Mouse (Mus musculus) lung, adult 18-20 months (tissue): ENCODE data around the gene Prss33.
"Not testable (repeated sequence)": the region's sequence is repeated elsewhere in the genome, so short reads cannot be mapped to it uniquely, and the experiment has no call there.

Experiments
- DNase-seq, 2 experiments: peaks; one replicate each; pipeline ENCODE4 v3.0.0; 2022; ENCODE audit warnings: mixed read lengths in 2 of 2

Prss33 gene

DNA sequence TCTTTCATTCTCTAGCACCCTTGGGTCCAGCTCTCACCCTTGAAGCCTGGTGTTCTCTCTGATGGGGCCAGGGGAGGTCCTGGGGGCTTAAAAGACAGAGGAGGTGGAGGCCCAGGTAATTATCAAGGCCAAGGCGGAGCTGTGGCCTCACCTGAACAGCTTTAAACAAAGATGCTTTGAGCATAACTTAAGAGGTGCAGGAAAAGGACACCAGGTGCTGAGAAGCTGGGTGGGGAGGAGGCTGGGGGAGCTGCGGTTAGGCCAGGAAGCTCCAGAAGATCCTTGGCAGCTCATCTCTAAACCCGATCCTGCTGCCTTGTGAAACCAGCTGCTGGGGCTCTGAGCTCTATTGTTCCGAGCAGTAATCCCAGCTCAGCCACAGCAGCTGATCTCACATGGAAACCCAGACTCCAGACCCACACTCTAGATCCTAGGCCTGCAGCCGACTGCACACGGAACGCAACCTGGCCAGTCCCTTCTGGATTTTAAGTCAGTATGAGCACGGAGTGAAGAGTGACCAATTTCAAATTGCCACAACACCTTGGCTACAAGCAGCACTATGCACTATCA, at the start of gene Prss33:
Gene Prss33 (minus strand): TSS at position 51 of the 570 bp plus-strand sequence.
- no peak for DNase-seq

DNA sequence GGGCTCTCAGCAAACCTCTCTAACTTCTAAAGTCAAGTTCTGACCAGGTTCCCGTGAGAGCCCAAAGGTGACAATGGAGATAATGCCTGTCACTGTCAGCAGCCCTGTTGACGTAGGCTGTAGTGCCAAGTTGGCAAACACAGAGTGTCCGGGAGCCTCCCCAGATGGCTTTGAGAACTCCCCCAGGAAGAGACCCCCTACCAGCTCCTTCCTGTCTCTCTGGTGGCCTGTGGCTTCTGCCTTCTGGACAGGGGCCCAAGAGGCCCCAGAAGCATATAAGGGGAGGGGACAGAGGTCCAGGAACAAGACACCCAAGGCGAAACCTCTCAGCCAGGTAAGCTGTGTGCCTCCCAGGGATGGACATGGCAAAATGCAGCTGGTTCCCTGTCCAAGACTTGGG, 44.7 kb upstream of the Prss33 start, which contains the start of the genes Dcpp1 and Dcpp2:
Gene Dcpp1 (plus strand): TSS at position 301 of the 400 bp plus-strand sequence.
Gene Dcpp2 (plus strand): TSS at position 305 of the 400 bp plus-strand sequence.
- not testable (repeated sequence) for DNase-seq

DNA sequence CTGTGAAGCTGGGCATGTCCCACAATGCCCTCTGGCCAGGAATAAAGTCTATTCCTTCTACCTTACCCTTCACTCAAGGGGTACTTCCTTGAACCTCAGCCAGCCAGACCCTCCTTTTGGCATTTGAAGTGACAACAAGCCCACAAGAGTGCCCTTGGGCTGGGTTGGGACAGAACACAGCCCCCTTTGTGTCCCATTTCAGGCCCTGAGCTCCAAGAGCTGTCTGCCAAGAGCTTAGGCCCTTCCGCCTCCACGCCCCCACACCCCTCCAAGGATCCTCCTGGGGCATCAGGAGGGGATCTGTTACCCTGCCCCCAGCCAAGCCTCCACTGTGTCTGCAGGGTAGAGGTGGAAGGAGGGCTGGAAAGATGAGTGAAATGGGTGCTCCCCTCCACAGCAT, 41.3 kb upstream of the Prss33 start:
- no peak for DNase-seq

DNA sequence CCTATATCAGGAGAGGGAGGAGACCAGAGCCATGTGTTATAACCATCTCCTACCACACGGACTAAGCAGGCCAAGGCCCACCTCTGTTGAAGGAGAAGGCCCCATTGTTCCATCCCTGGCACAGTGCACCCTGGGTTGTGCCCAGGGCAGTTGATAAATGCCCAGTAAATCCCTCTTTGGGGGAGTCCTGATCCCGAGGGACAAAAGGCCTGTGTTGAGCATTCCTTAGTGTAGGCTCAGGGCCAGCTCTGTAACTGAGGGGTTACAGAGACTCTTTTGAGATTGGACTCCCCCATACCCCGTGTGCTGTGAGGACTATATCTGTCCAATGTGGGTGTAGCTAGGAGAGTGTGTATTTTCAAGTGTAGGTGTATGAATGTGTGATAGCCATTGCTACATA, 40.9 kb upstream of the Prss33 start:
- no peak for DNase-seq

DNA sequence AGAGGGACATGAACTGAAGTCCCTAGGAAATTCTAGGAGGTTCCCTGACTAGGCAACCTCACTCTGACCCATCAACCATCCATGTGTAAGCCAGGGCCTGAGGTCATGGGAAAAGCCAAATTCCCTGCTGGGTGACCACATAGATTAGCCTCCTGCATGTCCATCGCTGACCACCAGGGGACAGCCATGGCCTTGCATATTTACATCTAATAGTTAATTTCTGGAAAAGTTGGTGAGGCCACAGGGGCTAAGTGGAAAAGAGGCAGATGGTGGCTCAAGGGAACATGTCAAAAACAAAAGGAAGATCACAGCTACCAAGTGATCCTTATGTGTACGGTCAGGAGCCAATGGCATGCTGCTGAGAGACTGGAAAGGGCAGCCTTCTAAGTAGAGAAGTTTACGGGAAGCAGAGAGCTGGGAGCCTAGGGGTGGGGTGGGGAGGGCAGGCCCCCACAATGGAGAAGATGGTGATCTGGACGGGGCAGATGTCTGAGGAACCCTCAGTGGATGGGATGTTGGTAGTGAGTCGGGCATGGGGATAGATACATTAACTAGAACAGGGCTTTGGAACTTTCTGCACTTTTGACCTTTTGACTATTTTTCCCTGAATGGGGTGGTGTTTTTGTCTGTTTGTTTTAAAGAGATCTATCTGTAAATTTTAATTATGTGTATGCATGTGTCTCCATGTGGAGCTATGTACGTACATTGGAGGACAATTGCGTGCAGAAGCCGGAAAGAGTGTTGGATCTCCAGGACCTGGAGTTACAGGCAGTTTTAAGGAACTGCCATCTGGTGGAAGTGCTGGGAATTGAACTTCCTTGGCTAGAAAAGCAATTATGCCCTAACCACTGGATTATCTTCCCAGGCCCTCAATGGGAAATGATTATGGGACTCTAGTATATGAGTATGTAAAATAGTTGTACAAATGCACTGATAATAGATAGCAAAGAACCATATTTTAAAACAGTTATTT, 38.3 kb upstream of the Prss33 start:
- DNase-seq: peak; percentile 42 to 58

DNA sequence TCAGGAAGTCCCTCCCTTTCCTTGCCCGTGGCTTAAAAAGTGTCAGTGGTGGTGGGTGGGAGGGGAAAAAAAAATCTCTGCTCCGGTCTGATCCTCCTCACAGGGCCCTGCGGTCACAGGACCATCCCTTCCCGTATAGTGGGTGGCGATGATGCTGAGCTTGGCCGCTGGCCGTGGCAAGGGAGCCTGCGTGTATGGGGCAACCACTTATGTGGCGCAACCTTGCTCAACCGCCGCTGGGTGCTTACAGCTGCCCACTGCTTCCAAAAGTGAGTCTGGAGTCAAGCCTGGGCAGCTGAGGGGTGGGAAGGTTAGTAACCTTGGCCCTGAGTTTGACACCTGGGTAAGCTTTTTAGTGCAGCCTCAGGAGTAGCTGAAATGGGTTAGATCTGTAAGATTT, 32.7 kb upstream of the Prss33 start:
- peak; percentile 26 to 36 for DNase-seq

DNA sequence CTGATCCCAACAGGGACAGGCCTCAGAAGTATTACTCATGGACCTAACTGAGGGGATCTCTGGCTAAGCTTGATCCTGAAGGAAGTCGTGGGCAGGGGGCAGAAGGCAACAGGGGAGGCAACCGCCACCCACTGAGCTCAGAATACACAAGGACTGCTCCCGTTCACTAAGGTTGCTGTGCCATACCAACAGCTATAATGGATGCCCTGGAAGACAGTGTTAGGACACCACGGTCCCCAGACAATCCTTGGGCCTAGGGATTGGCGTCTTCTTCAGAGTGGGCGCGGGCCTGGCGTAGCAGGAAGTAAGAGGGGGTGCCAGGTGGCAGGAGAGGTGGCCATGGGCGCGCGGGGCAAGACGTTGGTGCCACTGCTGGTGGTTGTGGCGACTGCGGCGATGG, 31.9 kb upstream of the Prss33 start, which contains the start of gene Prss21:
Gene Prss21 (plus strand): TSS at position 301 of the 400 bp plus-strand sequence.
- DNase-seq: no peak

DNA sequence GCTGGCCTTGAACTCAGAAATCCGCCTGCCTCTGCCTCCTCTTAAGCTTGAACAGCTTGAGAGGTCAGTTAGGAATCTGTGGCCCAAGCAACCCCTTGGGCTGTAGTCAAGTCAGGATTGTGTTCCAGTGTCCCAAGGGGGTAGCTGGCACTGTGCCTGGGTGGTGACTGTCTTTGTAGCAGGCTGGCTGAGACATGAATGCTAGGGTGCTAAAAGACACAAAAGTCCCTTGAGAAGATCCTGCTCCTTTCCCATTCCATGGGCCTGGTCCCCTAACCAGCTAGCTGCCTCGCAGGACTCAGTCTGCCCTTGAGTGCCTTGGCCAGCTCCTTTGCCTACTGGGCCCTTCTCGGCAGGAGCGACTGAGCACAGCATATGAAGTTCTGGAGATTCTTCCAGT, 27.1 kb upstream of the Prss33 start:
- no peak for DNase-seq

DNA sequence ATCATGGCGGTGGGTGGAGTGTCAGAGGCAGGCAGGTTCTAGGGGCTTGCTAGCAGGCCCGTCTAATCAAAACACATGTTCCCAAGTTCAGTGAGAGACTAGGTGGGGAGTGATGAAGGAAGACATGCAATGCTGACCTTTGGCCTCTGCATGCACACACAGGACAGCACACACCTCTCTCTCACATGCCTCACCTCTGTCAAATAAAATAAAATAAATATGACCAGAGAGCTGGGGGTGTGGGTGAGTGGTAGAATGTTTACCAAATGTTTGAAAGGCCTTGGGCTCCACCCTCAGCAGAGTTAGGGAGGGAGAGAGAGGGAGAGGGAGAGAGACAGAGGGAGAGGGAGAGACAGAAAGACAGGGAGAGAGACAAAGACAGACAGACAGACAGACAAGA, 22.1 kb upstream of the Prss33 start:
- DNase-seq: no peak

DNA sequence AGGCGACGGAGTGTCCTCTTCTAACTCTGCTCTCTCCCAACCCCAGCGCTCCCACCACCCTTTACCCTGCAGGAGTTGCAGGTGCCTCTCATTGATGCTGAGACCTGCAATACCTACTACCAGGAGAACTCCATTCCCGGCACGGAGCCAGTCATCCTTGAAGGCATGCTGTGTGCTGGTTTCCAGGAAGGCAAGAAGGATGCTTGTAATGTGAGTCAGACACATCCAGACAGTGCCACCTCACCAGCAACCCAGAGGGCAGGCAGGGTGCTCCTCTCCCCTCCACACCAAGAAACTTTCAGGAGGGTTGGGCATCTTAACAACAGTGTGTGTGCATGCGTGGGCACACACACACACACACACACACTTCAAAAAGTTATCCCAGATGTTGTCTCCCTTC, 21.3 kb upstream of the Prss33 start:
- no peak for DNase-seq

DNA sequence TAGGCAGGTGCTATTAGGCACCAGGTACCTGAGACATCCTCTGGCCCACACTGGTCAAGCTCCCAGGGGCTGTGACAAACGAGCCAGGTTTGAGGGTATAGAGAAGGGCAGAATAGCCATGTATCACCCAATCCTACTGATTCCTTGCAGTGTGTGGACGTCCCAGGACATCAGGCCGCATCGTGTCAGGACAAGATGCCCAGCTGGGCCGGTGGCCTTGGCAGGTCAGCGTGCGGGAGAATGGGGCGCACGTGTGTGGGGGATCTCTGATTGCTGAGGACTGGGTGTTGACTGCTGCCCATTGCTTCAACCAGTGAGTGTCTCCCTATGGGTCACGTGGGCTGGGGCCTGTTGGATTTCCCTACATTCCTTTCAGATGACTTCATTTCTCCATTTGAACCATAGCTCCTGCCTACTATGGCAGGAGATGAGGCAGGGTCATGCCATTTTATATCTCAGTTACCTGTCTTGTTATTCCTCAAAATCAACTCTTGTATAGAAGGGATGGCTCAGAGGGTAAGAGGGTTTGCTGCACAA, 18.4 kb upstream of the Prss33 start:
- no peak for DNase-seq

DNA sequence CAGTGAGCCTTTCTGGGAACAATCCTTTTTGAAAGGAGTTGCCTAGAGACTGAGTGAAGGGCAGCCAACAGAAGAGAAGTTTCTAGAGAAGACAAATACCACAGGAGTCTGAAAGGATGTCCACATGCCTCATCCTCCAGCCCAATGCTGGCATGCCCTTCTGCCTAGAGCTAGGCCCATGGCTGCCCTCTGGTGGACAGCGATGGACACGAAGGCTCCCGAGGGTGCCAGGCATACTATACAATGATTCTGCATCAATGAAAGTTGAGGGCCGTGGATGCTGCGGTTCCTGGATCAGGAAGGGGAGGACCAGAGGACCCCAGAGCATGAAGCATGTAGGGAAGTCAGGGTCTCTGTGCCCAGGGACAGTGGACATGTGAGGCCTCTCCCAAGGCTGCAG, 17.4 kb upstream of the Prss33 start:
- peak; percentile 18 to 33 for DNase-seq

DNA sequence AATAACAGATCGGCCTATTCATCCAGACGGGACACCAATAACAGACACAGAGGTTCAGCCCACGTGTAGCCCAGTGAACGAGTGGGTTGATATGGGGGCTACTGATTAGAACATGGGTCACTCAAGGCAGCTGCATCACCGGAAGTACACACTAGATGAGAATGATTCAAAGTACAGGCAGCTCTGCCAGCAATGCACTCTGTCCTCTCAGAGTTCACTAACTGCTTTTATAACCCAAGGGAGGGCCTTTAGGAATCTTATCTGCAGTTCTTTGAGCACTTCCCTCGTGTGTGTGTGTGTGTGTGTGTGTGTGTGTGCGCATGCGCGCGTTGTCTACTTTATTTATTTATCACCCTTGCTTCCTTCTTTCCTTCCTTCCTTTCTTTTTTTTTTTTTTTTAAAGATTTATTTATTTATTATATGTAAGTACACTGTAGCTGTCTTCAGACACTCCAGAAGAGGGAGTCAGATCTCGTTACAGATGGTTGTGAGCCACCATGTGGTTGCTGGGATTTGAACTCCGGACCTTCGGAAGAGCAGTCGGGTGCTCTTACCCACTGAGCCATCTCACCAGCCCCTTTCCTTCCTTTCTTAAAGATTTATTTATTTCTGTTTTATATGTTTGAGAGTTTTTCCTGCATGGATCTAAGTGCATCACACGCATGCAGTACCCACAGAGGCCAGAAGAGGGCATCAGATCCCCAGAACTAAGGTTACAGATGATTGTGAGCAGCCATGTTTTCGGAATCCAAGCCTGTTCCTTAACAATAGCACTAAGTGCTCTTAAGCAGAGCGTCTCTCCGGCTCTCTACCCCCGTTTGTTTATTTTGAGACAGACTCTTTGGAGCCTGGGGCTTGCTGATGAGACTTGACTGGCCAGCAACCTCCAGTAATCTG, 15.2 kb upstream of the Prss33 start:
- DNase-seq: peak; percentile 40 to 52

DNA sequence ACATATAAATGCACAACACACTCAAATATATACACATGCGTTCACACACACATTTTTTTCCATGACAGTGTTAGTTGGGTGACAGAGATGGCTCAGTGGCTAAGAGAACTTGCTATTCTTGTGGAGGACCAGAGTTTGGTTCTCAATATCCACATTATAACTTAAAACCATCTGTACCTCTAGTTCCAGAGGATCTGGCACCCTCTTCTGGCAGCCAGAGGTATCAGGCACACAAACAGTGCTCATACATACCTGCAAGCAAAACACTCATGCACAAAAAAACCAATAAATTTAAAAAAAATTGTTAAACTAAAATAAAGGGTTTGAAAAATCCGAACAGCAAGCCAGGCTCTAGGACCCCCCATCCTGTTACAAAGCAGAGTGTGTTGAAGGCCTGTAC, 14.2 kb upstream of the Prss33 start:
- no peak for DNase-seq

DNA sequence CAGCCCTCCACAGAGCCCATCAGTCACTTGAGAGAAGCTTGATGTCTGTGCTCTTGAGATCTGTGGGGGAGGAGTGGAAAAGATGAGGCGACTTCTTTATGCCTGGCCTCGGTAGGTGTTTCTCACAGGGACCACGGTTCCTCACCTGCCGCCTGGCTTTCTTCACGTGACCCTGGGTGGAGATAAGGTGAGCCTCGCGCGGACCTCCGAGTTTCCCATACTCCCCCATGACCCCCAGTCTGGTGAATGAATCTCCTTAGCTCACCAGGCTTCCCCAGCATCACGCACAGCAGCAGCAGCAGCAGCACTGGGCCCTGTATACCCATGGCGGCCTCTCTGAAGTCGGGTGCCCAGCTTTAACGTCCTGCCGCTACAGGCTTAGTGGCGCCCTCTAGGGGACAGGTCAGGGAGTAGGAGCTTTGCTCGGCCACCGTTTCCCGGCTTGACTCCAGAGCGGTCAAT, 8.0 kb upstream of the Prss33 start, which contains the start of the genes Prss32 and Prss41:
Gene Prss32 (plus strand): TSS at position 44 of the 462 bp plus-strand sequence.
Gene Prss41 (minus strand): TSS at position 361 of the 462 bp plus-strand sequence.
- DNase-seq: peak; percentile 54 to 65

DNA sequence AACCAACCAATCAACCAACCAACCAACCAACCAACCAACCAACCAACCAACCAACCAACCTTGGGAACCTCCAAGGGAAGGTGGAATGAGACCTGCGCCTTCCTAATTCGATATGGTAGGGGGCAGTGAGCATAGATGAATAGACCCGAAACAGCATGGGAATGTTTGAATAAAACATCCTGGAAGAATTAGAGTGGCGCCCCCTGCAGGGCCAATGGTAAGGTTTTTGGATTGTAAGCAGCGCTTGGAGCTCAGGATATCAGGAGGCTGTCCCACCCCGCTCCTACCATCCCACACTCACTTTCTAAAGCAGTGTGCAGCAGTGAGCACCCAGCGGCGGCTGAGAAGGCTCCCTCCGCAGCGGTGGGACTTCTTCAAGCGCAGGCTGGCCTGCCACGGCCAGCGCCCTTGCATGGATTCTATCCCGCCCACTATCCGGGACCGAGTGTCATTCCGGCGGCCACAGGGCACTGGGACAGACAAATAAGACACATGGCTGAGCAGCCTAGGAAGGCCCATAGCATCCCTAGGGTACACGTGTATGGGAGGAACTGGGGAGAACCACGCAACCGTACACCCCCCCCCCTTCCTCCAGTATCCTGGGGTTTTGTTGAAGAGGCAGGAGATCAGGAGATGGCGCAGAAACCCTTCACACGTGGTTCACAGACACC, 7.4 kb upstream of the Prss33 start:
- no peak for DNase-seq

DNA sequence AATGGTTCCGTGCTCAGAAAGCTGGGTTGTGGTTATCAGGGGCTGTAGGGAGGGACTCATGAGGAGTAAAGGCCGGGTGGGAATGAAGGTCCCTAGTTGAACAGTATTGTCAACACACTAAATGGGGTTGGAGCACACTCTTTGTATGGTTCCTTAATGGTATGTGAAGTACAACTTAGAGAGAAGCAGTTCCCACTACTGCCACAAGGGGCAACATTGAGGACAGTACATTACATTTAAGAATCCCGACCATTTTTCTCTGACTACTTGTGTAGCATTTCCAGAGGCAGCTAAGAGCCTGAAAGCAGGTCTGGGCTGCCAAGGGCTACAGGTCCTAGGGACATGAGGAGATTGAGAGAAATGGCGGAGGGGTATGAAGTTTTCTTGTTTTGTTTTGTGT, 5.3 kb upstream of the Prss33 start:
- DNase-seq: peak in 1 of 2 experiments; percentile 54

DNA sequence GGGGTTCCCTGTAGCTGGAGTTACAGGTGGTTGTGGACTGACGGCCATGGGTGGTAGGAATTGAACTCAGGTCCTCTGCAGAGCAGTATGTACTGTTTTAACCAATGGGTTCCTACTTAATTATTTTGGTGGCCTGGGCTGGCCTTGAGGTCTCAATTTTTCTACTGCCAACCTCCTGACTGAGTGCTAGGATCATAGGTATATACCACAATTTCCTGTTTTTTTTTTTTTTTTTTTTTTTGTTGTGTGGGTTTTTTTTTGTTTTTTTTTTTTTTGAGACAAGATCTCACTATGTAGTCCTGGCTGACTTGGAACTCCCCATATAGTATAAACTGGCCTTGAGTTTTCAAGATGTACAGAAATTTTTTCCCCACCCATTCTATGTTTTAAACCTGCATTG, 4.7 kb downstream of the Prss33 start:
- no peak for DNase-seq

DNA sequence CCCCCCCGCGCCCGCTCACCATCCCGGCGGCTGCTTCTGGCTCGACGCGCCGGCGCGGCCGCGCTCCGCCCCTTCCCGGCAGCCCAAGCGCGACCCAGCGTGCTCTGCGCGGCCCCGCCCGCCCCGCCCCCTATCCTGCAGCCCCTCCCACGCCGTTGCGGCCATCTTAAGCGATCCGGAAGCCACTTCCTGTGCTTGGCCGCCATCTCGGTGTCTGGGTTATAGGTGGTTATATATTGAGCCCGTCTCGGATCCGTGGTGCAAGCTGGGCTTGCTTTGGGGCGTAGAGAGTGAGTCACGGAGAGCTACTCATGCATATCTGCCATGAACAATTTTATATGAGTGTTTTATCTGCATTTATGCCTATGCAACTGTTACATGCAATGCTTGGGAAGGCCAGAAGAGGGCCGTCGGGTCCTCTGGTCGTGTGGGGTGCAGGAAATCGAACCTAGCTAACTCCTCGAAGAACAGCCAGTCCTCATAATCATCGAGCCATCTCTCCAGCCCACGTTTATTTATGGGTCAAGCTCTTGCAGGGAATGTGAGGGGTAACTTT, 6.7 kb downstream of the Prss33 start, which contains the start of gene Elob:
Gene Elob (minus strand): TSS at position 73 of the 556 bp plus-strand sequence.
- DNase-seq: peak; percentile 82 to 85

DNA sequence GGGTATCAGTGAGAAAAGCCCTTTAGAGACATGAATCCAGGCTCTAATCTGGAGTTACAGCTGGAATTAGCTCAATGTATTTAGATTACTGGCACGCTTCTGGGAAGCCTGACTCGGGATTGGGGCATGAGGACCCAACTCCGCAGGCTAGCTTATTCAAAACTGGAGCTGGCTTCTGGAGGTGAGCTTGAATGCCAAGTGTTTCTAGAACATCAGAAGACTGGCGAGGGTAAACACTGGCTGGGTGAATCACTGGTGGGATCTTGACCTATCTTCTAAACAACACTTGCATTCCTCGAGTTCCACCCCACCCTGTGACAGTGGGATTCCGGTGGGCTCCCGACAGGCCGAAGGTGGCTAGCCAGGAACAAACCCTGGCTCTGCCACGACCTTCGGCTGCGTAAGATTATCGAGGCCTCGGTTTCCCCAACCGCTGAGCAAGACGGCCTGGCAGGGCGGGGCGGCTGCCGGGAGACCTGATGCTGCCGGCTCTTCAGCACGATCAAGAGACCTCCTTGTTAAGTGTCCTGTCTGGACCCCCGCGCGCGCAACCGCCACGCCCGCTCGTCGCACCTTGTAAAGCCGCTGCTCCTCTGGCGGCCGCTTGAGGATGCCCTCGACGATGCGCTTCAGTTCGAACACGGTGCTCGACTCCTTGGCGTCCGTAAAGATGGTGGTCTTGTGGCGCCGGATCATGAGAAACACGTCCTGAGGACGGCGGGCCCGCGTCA, 7.4 kb downstream of the Prss33 start:
- DNase-seq: peak; percentile 56 to 58
